Mouse (Mus musculus) ES-E14 (cell line): ENCODE results near the gene Kank2. TPM values are rescaled to one million over a fixed set of nuclear protein-coding genes. Genes with fewer than 3 reads are reported as not detected.

ENCODE experiments used
- DNase-seq: peaks from one replicate; pipeline ENCODE4 v3.0.0-alpha.2; 2013; ENCODE audit warnings: low read depth, low spot score
- H3K27ac ChIP-seq: 2 replicates; pipeline ENCODE4 v1.5.1; 2012; ENCODE audit warnings: low read depth, mild to moderate bottlenecking, low read length, moderate library complexity, mixed read lengths; ENCODE audit not compliant: poor library complexity, insufficient read depth, severe bottlenecking
- H3K36me3 ChIP-seq: 2 replicates; pipeline ENCODE4 v1.6.1; 2012; ENCODE audit warnings: mild to moderate bottlenecking, low read length, moderate library complexity, mixed read lengths; ENCODE audit not compliant: control insufficient read depth, poor library complexity, insufficient read depth, severe bottlenecking
- H3K4me1 ChIP-seq, 2 experiments: fragments of 150-350 bp in 1 of 2; sonication (generic) in 1 of 2; 2 replicates each; pipeline ENCODE4 v1.6.1; 2012; ENCODE audit warnings: low read length in 2 of 2, mild to moderate bottlenecking in 1 of 2, mixed read lengths in 1 of 2; ENCODE audit not compliant: control insufficient read depth in 2 of 2, insufficient read depth in 2 of 2, poor library complexity in 1 of 2
- H3K4me3 ChIP-seq, 2 experiments: fragments of 150-350 bp in 1 of 2; sonication (generic) in 1 of 2; 2 replicates each; pipeline ENCODE4 v1.5.1; 2012; ENCODE audit warnings: low read length in 2 of 2, low read depth in 1 of 2, mild to moderate bottlenecking in 1 of 2, mixed read lengths in 1 of 2; ENCODE audit not compliant: insufficient read depth in 1 of 2, poor library complexity in 1 of 2, severe bottlenecking in 1 of 2
- H3K9ac ChIP-seq: 2 replicates; pipeline ENCODE4 v1.6.1; 2012; ENCODE audit warnings: low read depth, mild to moderate bottlenecking, low read length, mixed read lengths; ENCODE audit not compliant: poor library complexity, insufficient read depth, severe bottlenecking
- H3K9me3 ChIP-seq: fragments of 150-350 bp; sonication (generic); 2 replicates; pipeline ENCODE4 v1.6.1; 2012; ENCODE audit warnings: low read depth, mild to moderate bottlenecking, low read length; ENCODE audit not compliant: control insufficient read depth, insufficient read depth
- CHD2 ChIP-seq: IDR thresholded peaks from 2 replicates; pipeline ENCODE4 v1.6.1; 2014; ENCODE audit warnings: mild to moderate bottlenecking, low read depth, low read length, inconsistent platforms
- HCFC1 ChIP-seq: IDR thresholded peaks from 2 replicates; pipeline ENCODE4 v1.6.1; 2012; ENCODE audit warnings: low read length, inconsistent platforms, borderline replicate concordance; ENCODE audit not compliant: insufficient read depth
- MAFK ChIP-seq: IDR thresholded peaks from 2 replicates; pipeline ENCODE4 v1.6.1; 2014; ENCODE audit warnings: mild to moderate bottlenecking, low read depth, low read length, inconsistent platforms; ENCODE audit not compliant: insufficient read depth
- ZC3H11A ChIP-seq: IDR thresholded peaks from 2 replicates; pipeline ENCODE4 v1.6.1; 2012; ENCODE audit warnings: low read depth, mild to moderate bottlenecking, inconsistent platforms, low read length, borderline replicate concordance
- ZNF384 ChIP-seq: IDR thresholded peaks from 2 replicates; pipeline ENCODE4 v1.6.1; 2012; ENCODE audit warnings: low read depth, low read length, inconsistent platforms
- in situ Hi-C, 2 experiments: fragments of 600-800 bp; cut with MboI; formaldehyde crosslinking; loops; one replicate each; pipeline ENCODE4 v1.15.1; 2025; ENCODE audit warnings: low sequenced_read_pairs in 2 of 2, inconsistent platforms in 1 of 2; ENCODE audit not compliant: unreplicated experiment in 2 of 2
- total RNA-seq: library from RNA; depleted of rRNA; stranded (reverse); fragments of 300-350 nt; gene quantifications from 2 replicates; pipeline ENCODE4 v1.2.3, GENCODE M21; 2012

Kank2 gene
- total RNA-seq, 1 experiment: 32.6 TPM

DNA sequence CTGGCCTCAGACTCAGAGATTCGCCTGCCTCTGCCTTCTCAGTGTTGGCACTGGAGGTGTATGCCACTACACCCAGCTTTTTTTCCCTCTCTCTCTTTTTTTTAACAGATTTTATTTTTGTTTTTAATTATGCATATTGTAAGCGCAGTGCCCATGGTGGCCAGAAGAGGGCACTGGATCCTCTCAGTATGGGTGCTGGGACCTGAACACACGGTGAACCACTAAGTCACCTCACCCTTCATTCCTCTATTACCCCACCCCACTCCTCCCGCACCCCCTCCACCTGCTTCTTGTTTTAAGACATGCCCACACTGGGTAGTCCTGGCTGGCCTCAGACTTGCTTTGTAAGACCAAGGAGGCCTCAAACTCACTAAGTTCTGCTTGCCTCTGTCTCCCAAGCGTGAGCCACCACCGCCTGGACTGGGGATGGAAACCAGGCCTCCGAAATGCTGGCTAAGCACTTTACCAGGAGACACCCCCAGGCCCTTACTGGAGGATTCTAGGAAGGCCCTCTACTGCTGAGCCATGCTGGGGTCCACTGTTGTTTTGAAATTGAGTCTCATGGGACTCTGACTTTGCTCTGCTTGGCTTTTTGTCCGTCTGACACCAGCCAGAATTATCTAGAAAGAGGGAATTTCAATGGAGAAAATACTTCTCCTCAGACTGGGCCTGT is 41.7 kb upstream of the Kank2 start:
- Histone ChIP-seq H3K27ac (no peak overlapping the region), H3K9me3 (no peaks in the 10 kb centered on the region), H3K4me1 (peaks cover 2 to 23% of the 10 kb centered on the region in 2 experiments; a peak in 2 of 4 replicates), H3K4me3 (peak overlapping the region in 1 of 2 experiments; percentile 6; a peak in 1 of 4 replicates), H3K9ac (peak overlapping the region; percentile 50; the same call in 1 of the 2 replicates), H3K36me3 (peaks cover 86% of the 10 kb centered on the region)
- DNase-seq: no peak
- in situ Hi-C loops: no loop called here
- TF ChIP-seq ZC3H11A: no peak
- TF ChIP-seq MAFK: peak; percentile 76

DNA sequence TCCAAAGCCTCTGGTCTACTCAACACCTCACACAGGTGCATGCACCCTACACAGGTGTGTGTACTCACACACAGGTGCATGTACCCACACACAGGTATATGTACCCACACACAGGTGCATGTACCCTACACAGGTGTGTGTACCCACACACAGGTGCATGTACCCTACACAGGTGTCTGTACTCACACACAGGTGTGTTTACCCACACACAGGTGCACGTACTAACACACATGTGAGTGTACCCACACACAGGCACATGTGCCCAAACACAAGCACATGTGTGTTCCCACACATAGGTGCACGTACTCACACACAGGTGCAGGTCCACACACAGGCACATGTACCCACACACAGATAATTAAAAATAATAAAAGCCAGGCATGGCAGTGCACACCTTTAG is 39.1 kb upstream of the Kank2 start:
- H3K4me3 ChIP-seq: no peak overlapping the region
- in situ Hi-C loops: no loop called here
- TF ChIP-seq CHD2 (no peak), MAFK (no peak), HCFC1 (no peak), ZNF384 (no peak), ZC3H11A (no peak)
- H3K9me3 ChIP-seq: no peaks in the 10 kb centered on the region
- peaks cover 3 to 36% of the 10 kb centered on the region in 2 experiments; a peak in 3 of 4 replicates for H3K4me1 ChIP-seq
- peaks cover 82% of the 10 kb centered on the region for H3K36me3 ChIP-seq
- DNase-seq: no peak
- no peak overlapping the region for H3K9ac ChIP-seq
- H3K27ac ChIP-seq: peak overlapping the region; percentile 15; the same call in 1 of the 2 replicates

DNA sequence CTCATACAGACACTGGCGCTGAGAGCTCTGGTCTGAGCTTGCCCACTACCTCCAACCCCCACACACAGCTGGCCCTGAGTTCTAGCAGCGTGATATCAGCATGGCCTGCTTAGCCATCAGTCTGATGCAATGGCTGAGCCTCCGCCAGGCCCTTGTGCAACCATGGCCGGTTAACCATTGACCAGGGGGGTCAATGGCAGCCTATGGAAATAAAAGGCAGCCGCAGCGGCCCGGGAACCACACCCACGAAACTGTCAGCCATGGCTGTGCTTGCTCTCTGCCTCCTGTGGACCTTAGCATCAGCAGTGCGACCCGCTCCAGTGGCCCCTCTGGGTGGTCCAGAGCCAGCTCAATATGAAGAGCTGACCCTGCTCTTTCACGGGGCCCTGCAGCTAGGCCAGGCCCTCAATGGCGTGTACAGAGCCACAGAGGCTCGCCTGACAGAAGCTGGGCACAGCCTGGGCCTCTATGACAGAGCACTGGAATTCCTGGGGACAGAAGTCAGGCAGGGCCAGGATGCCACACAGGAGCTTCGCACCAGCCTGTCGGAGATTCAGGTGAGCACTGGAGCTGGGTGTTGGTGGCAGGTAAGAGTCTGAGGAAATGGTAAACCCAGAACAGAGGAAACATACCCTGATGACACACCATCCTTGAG is 36.8 kb upstream of the Kank2 start, which contains the start of gene Angptl8:
Angptl8 (plus strand) TSS at position 253 of the 655 bp plus-strand sequence.
- peaks cover 3 to 30% of the 10 kb centered on the region in 2 experiments; a peak in 3 of 4 replicates for H3K4me1 ChIP-seq
- H3K9me3 ChIP-seq: no peaks in the 10 kb centered on the region
- no peak within 1 kb of the TSS for H3K27ac ChIP-seq
- in situ Hi-C loops: no loop called here
- H3K4me3 ChIP-seq: no peak within 1 kb of the TSS
- no peak for TF ChIP-seq MAFK
- DNase-seq: no peak
- H3K9ac ChIP-seq: peak within 1 kb of the TSS; percentile 8; the same call in 1 of the 2 replicates
- peaks cover 81% of the 10 kb centered on the region for H3K36me3 ChIP-seq

DNA sequence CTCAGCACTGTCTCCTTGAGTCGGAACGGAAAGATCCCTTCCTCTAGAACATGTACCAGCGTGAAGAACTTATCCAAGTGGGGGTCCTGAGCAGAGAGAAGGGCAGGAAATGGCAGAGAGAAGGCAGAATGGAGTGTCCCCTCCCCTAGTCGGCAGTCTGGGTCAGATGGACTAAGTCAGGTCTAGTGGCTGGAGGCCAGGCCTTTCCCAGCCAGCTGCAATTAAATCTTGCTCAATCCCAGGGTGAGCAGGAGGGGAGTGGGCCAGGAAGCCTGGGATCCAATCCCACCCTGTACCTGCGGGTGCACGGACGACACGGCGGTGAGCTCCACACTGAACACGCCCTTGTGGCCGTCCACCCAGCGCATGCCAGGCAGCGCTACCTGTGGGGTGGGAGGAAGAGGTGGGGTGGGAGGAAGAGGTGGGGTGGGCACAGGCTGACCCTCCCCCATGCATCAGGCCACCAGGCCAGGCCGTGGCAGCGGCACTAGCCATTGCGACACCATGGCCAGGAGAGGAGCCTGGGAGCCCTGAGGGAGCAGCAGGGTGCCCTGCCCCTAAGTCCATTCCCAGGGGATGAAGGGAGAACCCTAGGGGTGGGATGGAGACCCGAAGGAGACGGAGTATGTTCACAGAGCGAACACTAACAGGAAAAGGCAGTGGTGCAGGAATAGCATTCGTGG is 33.2 kb upstream of the Kank2 start:
- TF ChIP-seq HCFC1 (no peak), CHD2 (no peak), MAFK (no peak), ZC3H11A (no peak), ZNF384 (no peak)
- H3K36me3 ChIP-seq: peaks cover 66% of the 10 kb centered on the region
- in situ Hi-C loops: no loop called here
- no peak for DNase-seq
- H3K27ac ChIP-seq: no peak overlapping the region
- H3K9ac ChIP-seq: no peak overlapping the region
- no peak overlapping the region for H3K4me3 ChIP-seq
- peaks cover 3 to 25% of the 10 kb centered on the region in 2 experiments; a peak in 3 of 4 replicates for H3K4me1 ChIP-seq
- no peaks in the 10 kb centered on the region for H3K9me3 ChIP-seq
